Mouse (Mus musculus) hindbrain, embryonic 10.5 days (tissue): ENCODE measurements at regions not wholly inside any gene's neighbourhood (a gene's known extent, or its start where the extent isn't known, plus 50 kb on each side); places are given as distances from the start of the nearest gene placed in this dataset.
A peak's percentile ranks its signal among the peaks of the same experiment; 100 is the strongest.

ENCODE experiments used
- DNase-seq: peaks from one replicate; pipeline ENCODE4 v3.0.0-alpha.2; 2017; ENCODE audit warnings: low spot score
- H3K27ac ChIP-seq: fragments of 300-500 bp; sonication (generic); 2 replicates; pipeline ENCODE4 v1.5.1; 2016; ENCODE audit warnings: mild to moderate bottlenecking, moderate library complexity
- H3K27me3 ChIP-seq: fragments of 300-500 bp; sonication (generic); 2 replicates; pipeline ENCODE4 v1.6.1; 2016; ENCODE audit warnings: mild to moderate bottlenecking; ENCODE audit not compliant: poor library complexity, insufficient read depth, severe bottlenecking
- H3K36me3 ChIP-seq: fragments of 300-500 bp; sonication (generic); 2 replicates; pipeline ENCODE4 v1.6.1; 2016; ENCODE audit warnings: mild to moderate bottlenecking, moderate library complexity
- H3K4me1 ChIP-seq: fragments of 300-500 bp; sonication (generic); replicated peaks from 2 replicates; pipeline ENCODE4 v1.6.1; 2016; ENCODE audit warnings: mild to moderate bottlenecking
- H3K4me3 ChIP-seq: fragments of 300-500 bp; sonication (generic); 2 replicates; pipeline ENCODE4 v1.5.1; 2016; ENCODE audit warnings: mild to moderate bottlenecking, moderate library complexity
- H3K9me3 ChIP-seq: fragments of 300-500 bp; sonication (generic); 2 replicates; pipeline ENCODE4 v1.6.1; 2016; ENCODE audit warnings: mild to moderate bottlenecking, moderate library complexity
- WGBS: fragments of 180-500 bp; shearing (Covaris S2); methylation state at CpG from one replicate; pipeline ENCODE4 v1.1.7; 2016; 5-methylcytosine and 5-hydroxymethylcytosine counted together

DNA sequence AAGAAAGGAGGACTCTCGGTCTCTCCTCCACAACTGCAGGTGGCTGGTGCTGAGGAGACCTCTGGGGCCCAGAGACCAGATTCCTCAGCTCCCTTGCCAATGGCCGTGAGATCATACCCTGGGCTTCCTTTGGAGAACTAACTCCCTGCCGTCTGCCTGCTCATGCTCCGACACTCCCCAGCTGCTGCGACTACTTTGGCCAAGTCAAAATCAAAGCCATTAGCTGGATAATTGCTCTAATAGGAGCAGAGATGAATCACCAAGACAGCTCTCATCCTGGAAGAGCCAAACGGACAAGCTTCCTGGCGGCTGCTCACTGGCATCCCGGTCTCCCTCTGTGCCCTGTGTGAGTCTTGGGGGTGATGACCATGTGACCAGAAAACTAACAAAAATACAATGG is 198.3 kb upstream of the A430005L14Rik start:
- Histone ChIP-seq H3K27ac (no peak overlapping the region), H3K36me3 (no peaks in the 10 kb centered on the region), H3K4me1 (no peaks in the 10 kb centered on the region), H3K9me3 (0 out of 2 replicates have a peak, but pooled peaks cover 1% of the 10 kb centered on the region), H3K4me3 (no peak overlapping the region), H3K27me3 (0 out of 2 replicates have a peak, but pooled peaks cover 3% of the 10 kb centered on the region)
- WGBS = 86% methylated on average over 8 of the region's 8 CpGs
- no peak for DNase-seq

DNA sequence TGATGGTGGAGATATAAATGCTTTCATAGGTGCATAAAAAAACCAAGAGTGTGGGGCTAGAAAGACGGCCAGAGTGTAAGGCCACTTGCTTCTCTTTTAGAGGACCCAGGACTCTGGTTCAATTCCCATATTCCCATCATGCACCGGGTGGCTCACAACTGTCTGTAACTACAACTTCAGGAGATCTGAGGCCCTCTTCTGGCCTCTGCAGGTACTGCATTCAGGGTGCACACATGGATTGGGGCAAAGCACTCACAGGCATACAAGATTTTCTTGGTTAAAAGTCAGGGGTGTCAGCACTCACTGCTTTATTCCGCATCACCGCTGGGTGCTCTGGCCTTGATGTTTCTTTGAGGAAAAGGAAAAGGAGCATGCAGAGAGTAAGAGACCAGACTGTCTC is 196.1 kb upstream of the A430005L14Rik start:
- Histone ChIP-seq H3K4me3 (no peak overlapping the region), H3K27me3 (no peaks in the 10 kb centered on the region), H3K36me3 (no peaks in the 10 kb centered on the region), H3K9me3 (0 out of 2 replicates have a peak, but pooled peaks cover 3% of the 10 kb centered on the region), H3K4me1 (no peaks in the 10 kb centered on the region), H3K27ac (no peak overlapping the region; the same call in 1 of the 2 replicates)
- WGBS = 93% methylated on average over 4 of the region's 4 CpGs
- DNase-seq = no peak

DNA sequence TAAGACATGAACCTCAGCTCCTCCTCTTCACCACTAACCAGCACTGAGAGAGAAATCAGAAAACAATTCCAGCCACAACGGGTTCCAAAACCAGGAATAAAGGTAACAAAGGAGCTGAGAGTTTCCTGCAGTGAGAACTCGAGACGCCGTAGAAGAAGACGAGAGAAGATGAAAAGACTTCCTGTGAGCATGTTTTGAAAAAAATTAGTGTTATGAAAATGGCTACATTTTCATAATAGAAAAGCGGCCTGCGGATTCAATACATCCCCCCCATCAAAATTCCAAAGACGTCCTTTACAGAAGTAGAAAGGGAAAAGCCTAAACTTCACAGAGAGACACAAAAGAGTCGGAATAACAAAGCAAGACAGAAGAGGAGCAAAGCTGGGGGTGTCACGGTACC is 193.6 kb upstream of the A430005L14Rik start:
- Histone ChIP-seq H3K4me1 (peaks cover 5% of the 10 kb centered on the region), H3K27ac (no peak overlapping the region), H3K4me3 (no peak overlapping the region), H3K9me3 (0 out of 2 replicates have a peak, but pooled peaks cover 3% of the 10 kb centered on the region), H3K36me3 (no peaks in the 10 kb centered on the region), H3K27me3 (no peaks in the 10 kb centered on the region)
- DNase-seq = no peak
- whole genome bisulfite sequencing = 65% methylated on average over 10 of the region's 10 CpGs

DNA sequence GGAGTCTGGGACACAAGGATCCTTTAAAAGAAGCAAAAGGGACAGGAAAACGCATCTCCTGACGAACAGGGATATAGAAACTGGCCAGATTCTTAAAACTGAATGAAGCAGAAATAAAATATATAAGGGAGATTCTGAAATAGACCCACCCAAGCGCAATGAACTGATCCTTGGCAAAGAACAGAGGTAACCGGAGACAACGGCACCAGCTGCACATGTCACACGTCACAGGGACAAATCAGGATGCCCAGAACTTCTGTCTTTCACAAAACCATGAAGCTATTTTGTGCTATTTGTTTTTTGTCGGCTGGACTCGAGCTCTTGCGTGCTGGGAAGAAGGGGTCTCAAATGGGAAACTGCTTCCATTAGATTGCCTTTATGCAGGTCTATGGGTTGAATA is 189.3 kb upstream of the A430005L14Rik start:
- Histone ChIP-seq H3K9me3 (0 out of 2 replicates have a peak, but pooled peaks cover 3% of the 10 kb centered on the region), H3K4me1 (peaks cover 25% of the 10 kb centered on the region), H3K36me3 (no peaks in the 10 kb centered on the region), H3K4me3 (no peak overlapping the region), H3K27ac (no peak overlapping the region), H3K27me3 (no peaks in the 10 kb centered on the region)
- WGBS = 86% methylated on average over 9 of the region's 9 CpGs
- DNase-seq = no peak

DNA sequence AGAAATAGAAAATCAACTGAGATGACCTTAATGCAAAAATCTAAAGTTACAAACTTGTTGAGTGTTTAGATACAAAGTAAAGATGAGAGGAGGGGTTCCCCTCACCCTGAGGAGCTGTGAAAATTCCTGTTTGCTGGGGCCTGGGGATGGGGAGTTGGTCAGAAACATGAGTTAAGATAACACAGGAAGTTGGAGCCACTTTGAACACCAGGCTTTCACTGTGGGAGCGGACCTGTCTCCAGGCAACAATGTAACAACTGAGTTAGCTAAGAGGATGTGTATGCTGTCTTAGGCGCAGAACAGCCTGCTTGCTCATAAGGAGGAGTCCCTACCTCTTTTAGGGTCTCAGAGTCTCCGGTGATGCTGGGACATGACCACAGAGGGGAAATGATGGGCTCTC is 188.7 kb upstream of the A430005L14Rik start:
- peak; percentile 20 for DNase-seq
- Histone ChIP-seq H3K4me1 (peaks cover 25% of the 10 kb centered on the region), H3K27ac (no peak overlapping the region), H3K4me3 (no peak overlapping the region), H3K9me3 (0 out of 2 replicates have a peak, but pooled peaks cover 3% of the 10 kb centered on the region), H3K36me3 (no peaks in the 10 kb centered on the region), H3K27me3 (no peaks in the 10 kb centered on the region)
- 65% methylated on average over 3 of the region's 3 CpGs for WGBS

DNA sequence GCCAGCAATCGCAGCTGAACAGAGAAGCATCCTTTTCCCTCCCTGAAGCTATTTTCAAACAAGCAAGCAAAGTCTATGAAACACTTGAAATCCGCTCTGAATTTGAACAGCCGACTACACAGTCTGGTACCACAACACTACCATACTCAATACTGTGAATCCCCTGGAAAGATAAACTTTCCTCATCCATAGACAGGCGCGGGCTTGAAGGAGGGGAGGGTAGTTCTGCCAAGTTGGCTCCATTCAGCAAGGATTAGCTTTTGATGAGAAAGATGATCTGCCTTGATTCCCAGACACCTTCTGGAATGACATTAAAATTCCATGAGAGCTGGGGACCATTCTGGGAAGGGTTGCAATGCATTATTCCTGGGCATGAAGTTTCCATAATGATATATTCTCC is 186.4 kb upstream of the A430005L14Rik start:
- Histone ChIP-seq H3K36me3 (no peaks in the 10 kb centered on the region), H3K9me3 (no peaks in the 10 kb centered on the region), H3K27me3 (no peaks in the 10 kb centered on the region), H3K27ac (no peak overlapping the region), H3K4me3 (no peak overlapping the region), H3K4me1 (peaks cover 25% of the 10 kb centered on the region)
- 79% methylated on average over 5 of the region's 5 CpGs for WGBS
- no peak for DNase-seq

DNA sequence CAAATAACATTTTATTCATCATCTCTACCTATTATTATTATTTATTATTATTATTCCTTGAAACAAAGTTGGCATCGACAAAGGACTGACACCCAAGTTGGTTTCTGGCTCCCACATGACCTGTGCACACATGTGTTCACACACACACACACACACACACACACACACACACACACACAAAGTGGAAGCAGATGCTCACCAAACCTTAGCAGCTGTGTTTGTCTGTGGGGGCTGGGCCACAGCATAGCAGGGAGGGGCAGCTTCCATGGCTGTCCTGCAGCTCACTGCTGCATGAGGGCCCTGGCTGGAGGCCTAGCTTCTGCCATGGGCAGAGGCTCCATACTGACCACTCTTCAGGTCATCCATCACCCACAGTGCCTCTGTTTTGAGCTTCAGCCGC is 176.5 kb upstream of the A430005L14Rik start:
- no peaks in the 10 kb centered on the region for H3K9me3 ChIP-seq
- no peaks in the 10 kb centered on the region for H3K27me3 ChIP-seq
- 0 out of 2 replicates have a peak overlapping the region, but pooled peaks have one; percentile 29 for H3K27ac ChIP-seq
- no peak overlapping the region for H3K4me3 ChIP-seq
- no peaks in the 10 kb centered on the region for H3K36me3 ChIP-seq
- 84% methylated on average over 2 of the region's 2 CpGs for WGBS
- no peak for DNase-seq
- H3K4me1 ChIP-seq = peaks cover 15% of the 10 kb centered on the region

DNA sequence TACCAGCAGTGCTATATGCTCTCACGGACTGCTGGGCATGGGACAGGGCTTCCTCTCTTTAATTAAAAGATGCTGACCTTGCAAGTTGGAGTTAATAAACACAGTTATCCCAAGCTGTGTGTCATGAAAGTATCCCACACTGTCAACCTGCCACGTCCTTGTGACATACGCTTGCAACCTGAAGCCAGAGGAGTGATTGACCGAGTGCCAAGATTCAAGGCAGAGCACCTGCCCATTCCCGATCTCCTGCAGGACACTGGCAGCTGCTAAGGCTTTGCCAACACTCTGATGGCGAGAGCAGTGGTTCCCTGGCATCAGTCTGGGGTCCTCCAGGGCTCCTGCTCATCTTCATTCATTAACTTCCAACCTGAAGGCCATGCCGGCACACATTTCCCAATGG is 175.8 kb upstream of the A430005L14Rik start:
- no peak overlapping the region for H3K27ac ChIP-seq
- no peak for DNase-seq
- no peaks in the 10 kb centered on the region for H3K27me3 ChIP-seq
- WGBS = 85% methylated on average over 7 of the region's 7 CpGs
- peaks cover 22% of the 10 kb centered on the region for H3K4me1 ChIP-seq
- no peaks in the 10 kb centered on the region for H3K36me3 ChIP-seq
- H3K4me3 ChIP-seq = no peak overlapping the region
- no peaks in the 10 kb centered on the region for H3K9me3 ChIP-seq

DNA sequence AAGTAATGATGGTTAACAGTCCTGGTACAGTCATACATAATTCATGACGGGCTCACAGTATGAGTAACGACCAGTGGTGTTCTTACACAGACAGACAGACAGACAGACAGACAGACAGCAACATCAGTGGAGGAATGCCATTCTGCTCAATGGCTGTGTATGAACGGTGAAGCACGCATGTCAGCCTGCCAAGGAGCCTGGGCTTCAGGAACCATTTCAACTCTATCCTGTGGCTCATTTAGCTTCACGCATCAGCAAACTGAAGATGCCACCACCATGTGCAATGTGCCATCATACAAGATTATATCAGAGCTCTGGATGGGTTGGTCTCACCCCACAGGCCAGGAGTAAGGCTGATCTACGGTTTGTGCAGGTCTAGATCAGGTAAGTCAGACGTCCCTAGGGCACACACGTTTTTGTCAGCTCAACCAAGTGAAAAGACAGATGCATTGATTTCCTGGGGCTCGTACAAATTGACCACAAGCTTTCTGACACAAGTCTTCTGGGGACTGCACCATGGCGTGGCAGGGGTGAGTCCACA is 175.0 kb upstream of the A430005L14Rik start:
- Histone ChIP-seq H3K9me3 (no peaks in the 10 kb centered on the region), H3K4me3 (no peak overlapping the region), H3K4me1 (peaks cover 22% of the 10 kb centered on the region), H3K36me3 (no peaks in the 10 kb centered on the region), H3K27me3 (no peaks in the 10 kb centered on the region), H3K27ac (no peak overlapping the region)
- no peak for DNase-seq
- 83% methylated on average over 10 of the region's 10 CpGs for WGBS

DNA sequence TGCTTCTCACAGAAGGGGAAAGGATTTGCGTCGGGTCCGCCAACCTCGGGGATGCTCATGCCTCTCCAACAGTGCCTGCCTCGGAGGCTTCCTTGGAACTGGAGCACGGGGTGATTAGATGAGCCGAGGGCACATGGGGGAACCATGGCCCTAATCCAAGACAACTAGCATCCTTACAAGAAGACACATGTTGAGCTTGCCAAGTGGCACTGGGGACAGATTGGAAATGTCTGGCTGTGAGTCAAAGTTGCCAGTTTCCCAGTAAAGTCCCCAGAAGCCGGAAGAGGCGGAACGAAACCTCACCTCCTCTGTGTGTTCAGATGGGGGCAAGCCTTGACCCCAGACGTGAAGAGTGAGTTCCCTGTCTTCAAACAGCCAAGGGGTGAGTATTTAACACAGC is 172.6 kb upstream of the A430005L14Rik start:
- Histone ChIP-seq H3K27ac (peak overlapping the region; percentile 84), H3K27me3 (peaks cover 6% of the 10 kb centered on the region; the same call in 1 of the 2 replicates), H3K36me3 (no peaks in the 10 kb centered on the region), H3K4me1 (peaks cover 43% of the 10 kb centered on the region), H3K9me3 (no peaks in the 10 kb centered on the region), H3K4me3 (no peak overlapping the region)
- 89% methylated on average over 11 of the region's 11 CpGs for WGBS
- no peak for DNase-seq

DNA sequence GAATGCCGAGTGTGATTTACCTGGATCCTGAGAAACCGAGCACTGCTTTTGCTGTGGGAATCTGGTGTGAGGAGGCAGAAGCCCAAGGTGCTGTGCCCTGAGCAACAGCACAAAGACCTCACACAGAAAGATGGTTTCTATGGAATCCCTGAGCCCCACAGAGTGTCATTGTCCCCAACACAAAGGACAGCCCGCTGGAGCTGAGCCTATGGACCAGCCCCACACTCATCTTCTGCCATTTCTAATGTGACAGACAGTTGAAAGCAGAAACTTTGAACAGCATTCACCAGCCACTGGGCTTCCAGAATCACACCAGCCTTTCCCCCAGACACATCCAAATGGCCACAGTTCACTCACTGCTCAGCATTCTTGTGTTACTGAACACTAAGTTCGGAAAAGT is 171.5 kb upstream of the A430005L14Rik start:
- Histone ChIP-seq H3K4me3 (no peak overlapping the region), H3K4me1 (peaks cover 51% of the 10 kb centered on the region), H3K36me3 (no peaks in the 10 kb centered on the region), H3K27ac (peak overlapping the region; percentile 84), H3K9me3 (no peaks in the 10 kb centered on the region), H3K27me3 (peaks cover 6% of the 10 kb centered on the region; the same call in 1 of the 2 replicates)
- DNase-seq = peak; percentile 57
- WGBS = 38% methylated on average over 4 of the region's 4 CpGs

DNA sequence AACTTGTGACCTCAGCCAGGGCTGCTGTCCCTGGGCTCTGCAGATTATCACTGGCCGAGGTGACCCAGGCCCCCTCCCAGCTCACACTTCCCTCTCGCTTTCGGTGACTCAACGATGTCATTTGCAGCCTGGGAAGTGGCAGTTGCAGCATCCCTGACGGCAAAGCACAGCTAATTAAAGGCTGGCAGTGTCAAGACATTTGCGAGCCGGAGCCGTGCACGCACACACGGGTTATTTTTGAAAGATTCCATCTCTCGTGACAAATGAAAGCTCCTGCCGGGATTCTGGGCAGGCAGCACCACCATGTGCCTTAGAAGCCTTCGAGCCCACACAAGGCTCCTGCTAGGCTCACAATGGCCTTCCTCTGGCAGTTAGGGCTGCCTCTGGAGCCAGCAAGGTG is 164.7 kb upstream of the A430005L14Rik start:
- Histone ChIP-seq H3K9me3 (no peaks in the 10 kb centered on the region), H3K27ac (peak overlapping the region; percentile 50), H3K36me3 (no peaks in the 10 kb centered on the region), H3K27me3 (peaks cover 17% of the 10 kb centered on the region), H3K4me3 (no peak overlapping the region), H3K4me1 (peaks cover 53% of the 10 kb centered on the region)
- WGBS = 61% methylated on average over 13 of the region's 13 CpGs
- no peak for DNase-seq

DNA sequence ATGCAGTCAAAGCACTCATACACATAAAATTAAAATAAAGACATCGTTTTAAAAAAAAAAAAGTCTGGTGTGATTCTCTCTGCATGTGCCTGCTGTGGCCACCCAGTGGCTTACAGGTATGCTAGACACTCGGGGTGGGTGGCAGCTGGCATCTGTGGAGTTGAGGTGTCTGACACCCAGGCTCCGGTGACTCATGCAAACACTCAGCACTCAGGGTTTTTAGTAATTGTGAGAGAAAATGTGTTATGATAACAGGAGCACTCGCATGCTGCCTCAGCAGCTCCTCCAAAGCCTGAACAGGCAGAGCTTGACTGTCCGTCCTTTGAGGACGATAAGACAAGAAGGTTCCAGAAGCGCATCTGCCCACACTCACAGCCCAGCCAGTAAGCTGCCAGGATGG is 159.0 kb upstream of the A430005L14Rik start:
- Histone ChIP-seq H3K27ac (no peak overlapping the region; the same call in 1 of the 2 replicates), H3K4me1 (peaks cover 8% of the 10 kb centered on the region), H3K9me3 (0 out of 2 replicates have a peak, but pooled peaks cover 2% of the 10 kb centered on the region), H3K4me3 (no peak overlapping the region), H3K27me3 (peaks cover 7% of the 10 kb centered on the region), H3K36me3 (no peaks in the 10 kb centered on the region)
- DNase-seq = no peak
- 90% methylated on average over 7 of the region's 7 CpGs for WGBS

DNA sequence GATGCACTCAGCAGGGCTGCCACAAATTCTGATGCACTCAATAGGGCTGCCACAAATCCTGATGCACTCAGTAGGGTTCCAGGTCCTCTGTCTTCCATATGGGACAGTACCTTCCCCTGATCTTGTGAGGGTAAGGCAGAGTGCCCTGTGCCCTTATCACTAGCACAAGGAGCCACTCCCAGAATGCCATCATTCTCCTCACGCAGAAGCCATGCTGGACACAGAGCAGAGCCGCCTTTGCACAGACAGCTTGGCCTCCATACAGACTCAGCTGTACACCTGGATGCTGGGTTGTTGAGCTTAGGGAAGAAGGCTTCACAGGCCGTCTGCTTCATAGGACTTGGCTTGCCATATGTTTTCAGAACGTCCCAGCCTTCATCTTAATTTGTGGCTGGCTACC is 151.3 kb upstream of the A430005L14Rik start:
- 35% methylated on average over 4 of the region's 4 CpGs for WGBS
- no peak for DNase-seq
- no peaks in the 10 kb centered on the region for H3K9me3 ChIP-seq
- H3K4me1 ChIP-seq = peaks cover 50% of the 10 kb centered on the region
- H3K4me3 ChIP-seq = peak overlapping the region; percentile 43; the same call in 1 of the 2 replicates
- no peaks in the 10 kb centered on the region for H3K36me3 ChIP-seq
- H3K27me3 ChIP-seq = peaks cover 27% of the 10 kb centered on the region
- H3K27ac ChIP-seq = peak overlapping the region; percentile 82
